Mouse (Mus musculus) hindbrain, embryonic 16.5 days (tissue): Measurements from ENCODE around the gene B130006D01Rik. TPM values are rescaled to one million over a fixed set of nuclear protein-coding genes. Genes with fewer than 3 reads are reported as not detected.
A peak's percentile ranks its signal among the peaks of the same experiment; 100 is the strongest.

Source experiments
- ATAC-seq: fragments of 200-750 bp; cut with Nextera tagmentation; 2 replicates; pipeline ENCODE4 v1.8.0; 2017; ENCODE audit warnings: moderate TSS enrichment, moderate library complexity
- H3K27ac ChIP-seq: fragments of 300-500 bp; sonication (generic); 2 replicates; pipeline ENCODE4 v1.5.1; 2014; ENCODE audit warnings: low read depth, mild to moderate bottlenecking, control low read depth, low read length, moderate library complexity
- H3K27me3 ChIP-seq: fragments of 300-500 bp; sonication (generic); replicated peaks from 2 replicates; pipeline ENCODE4 v1.6.1; 2014; ENCODE audit warnings: low read length; ENCODE audit not compliant: control insufficient read depth, insufficient read depth
- H3K36me3 ChIP-seq: fragments of 300-500 bp; sonication (generic); 2 replicates; pipeline ENCODE4 v1.6.1; 2014; ENCODE audit warnings: mild to moderate bottlenecking, low read length, moderate library complexity, mixed read lengths; ENCODE audit not compliant: control insufficient read depth, insufficient read depth
- H3K4me1 ChIP-seq: fragments of 300-500 bp; sonication (generic); 2 replicates; pipeline ENCODE4 v1.6.1; 2014; ENCODE audit warnings: low read depth, low read length; ENCODE audit not compliant: control insufficient read depth, insufficient read depth
- H3K4me2 ChIP-seq: fragments of 300-500 bp; sonication (generic); 2 replicates; pipeline ENCODE4 v1.6.1; 2014; ENCODE audit warnings: mild to moderate bottlenecking, low read length, control low read depth, moderate library complexity
- H3K4me3 ChIP-seq: fragments of 300-500 bp; sonication (generic); 2 replicates; pipeline ENCODE4 v1.5.1; 2014; ENCODE audit warnings: mild to moderate bottlenecking, low read length, control low read depth, moderate library complexity
- H3K9ac ChIP-seq: fragments of 300-500 bp; sonication (generic); 2 replicates; pipeline ENCODE4 v1.6.1; 2014; ENCODE audit warnings: low read depth, mild to moderate bottlenecking, control low read depth, low read length, moderate library complexity
- H3K9me3 ChIP-seq: fragments of 300-500 bp; sonication (generic); 2 replicates; pipeline ENCODE4 v1.6.1; 2014; ENCODE audit warnings: mild to moderate bottlenecking, low read length, moderate library complexity; ENCODE audit not compliant: control insufficient read depth
- WGBS: fragments of 180-500 bp; shearing (Covaris S2); extraction: QIAGEN DNeasy Blood & Tissue Kit; methylation state at CpG from one replicate; pipeline ENCODE4 v1.1.7; 2014; 5-methylcytosine and 5-hydroxymethylcytosine counted together
- polyA plus RNA-seq: library from polyadenylated mRNA; unstranded; fragments of >200 nt; fragmentation: Nextera tagmentation; extraction: Ambion mirVana; gene quantifications from 2 replicates; pipeline ENCODE4 v1.2.1, GENCODE M21; 2015

Gene B130006D01Rik
- polyA plus RNA-seq, result 0.95 and 1.2 TPM in 2 replicates

DNA sequence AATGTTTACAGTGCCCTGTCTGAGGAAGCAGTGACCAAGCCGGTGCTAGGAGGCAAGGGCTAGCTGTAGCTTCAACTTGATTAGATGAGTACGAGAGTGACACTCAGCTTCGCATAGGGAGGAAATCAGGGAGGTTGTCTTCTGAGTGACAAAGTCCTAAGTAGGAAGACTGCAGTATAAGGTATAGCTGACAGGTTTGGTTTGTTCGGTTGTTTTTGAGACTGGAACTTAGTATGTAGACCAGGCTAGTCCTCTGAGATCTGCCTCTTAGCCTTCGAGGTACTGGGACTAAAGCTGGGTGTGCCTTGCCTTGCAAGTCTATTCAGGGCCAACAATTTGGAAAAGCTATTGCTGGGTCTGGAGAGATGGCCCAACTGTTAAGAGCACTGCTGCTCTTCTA is at the start of gene B130006D01Rik:
Gene B130006D01Rik, plus strand, starts transcription at position 301 of the 400 bp plus-strand sequence.
- Histone ChIP-seq H3K4me2 (no peak within 1 kb of the TSS), H3K4me3 (no peak within 1 kb of the TSS), H3K27ac (no peak within 1 kb of the TSS), H3K9ac (no peak within 1 kb of the TSS), H3K4me1 (no peaks in the 10 kb centered on the region), H3K27me3 (no peaks in the 10 kb centered on the region), H3K36me3 (no peaks in the 10 kb centered on the region), H3K9me3 (no peaks in the 10 kb centered on the region)
- WGBS, result 96% methylated on average over 5 of the region's 5 CpGs
- ATAC-seq, result no peak

DNA sequence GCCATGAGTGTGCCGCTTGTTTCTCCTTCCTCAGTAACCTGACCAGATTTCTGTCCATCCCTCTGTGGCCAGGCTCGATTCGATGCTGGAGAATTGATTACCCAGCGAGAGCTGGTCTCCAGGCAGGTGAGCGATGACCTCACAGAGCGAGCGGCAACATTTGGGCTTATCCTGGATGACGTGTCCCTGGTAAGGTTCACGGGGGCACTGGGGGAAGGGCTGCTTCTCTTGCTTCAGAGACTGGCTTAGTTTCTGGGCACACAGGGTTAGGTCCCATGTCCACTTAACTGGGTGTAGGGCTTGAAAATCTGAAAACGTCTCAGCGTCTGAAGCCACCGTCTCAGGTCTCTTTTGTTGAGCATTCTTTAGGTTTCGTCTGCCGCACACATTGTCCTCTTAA is 47.9 kb upstream of the B130006D01Rik start:
- 91% methylated on average over 14 of the region's 14 CpGs for WGBS
- Histone ChIP-seq H3K4me1 (peaks cover 3% of the 10 kb centered on the region; the same call in 1 of the 2 replicates), H3K9ac (no peak overlapping the region), H3K27me3 (no peaks in the 10 kb centered on the region), H3K36me3 (peaks cover 41% of the 10 kb centered on the region), H3K4me2 (no peak overlapping the region), H3K27ac (no peak overlapping the region), H3K4me3 (no peak overlapping the region), H3K9me3 (no peaks in the 10 kb centered on the region)
- no peak for ATAC-seq

DNA sequence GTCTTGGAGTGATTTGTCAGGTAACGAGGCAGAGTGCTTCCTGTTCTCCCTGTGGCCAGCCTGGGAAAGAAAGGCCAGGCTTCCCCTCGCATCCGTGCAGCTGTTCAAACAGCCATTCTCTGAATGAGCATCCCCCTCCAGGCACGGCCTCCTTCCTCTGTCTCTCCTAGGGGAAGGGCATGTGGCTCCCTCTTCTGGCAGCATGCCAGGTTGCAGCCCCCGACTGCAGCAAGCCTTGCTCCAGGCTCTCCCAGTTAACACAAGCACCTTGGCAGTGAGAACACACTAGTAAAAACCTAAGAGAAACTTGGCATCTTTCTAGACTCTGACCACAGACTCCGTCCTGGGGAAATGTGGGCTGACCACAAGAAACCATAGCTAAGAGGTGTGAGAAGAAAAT is 47.1 kb upstream of the B130006D01Rik start:
- WGBS, result 16% methylated on average over 6 of the region's 6 CpGs
- H3K27me3 ChIP-seq, result no peaks in the 10 kb centered on the region
- peaks cover 3% of the 10 kb centered on the region; the same call in 1 of the 2 replicates for H3K4me1 ChIP-seq
- H3K36me3 ChIP-seq, result peaks cover 44% of the 10 kb centered on the region
- no peak overlapping the region for H3K9ac ChIP-seq
- ATAC-seq, result peak; percentile 72; the same call in 1 of the 2 replicates
- no peaks in the 10 kb centered on the region for H3K9me3 ChIP-seq
- no peak overlapping the region for H3K4me3 ChIP-seq
- peak overlapping the region; percentile 23; the same call in 1 of the 2 replicates for H3K27ac ChIP-seq
- no peak overlapping the region for H3K4me2 ChIP-seq

DNA sequence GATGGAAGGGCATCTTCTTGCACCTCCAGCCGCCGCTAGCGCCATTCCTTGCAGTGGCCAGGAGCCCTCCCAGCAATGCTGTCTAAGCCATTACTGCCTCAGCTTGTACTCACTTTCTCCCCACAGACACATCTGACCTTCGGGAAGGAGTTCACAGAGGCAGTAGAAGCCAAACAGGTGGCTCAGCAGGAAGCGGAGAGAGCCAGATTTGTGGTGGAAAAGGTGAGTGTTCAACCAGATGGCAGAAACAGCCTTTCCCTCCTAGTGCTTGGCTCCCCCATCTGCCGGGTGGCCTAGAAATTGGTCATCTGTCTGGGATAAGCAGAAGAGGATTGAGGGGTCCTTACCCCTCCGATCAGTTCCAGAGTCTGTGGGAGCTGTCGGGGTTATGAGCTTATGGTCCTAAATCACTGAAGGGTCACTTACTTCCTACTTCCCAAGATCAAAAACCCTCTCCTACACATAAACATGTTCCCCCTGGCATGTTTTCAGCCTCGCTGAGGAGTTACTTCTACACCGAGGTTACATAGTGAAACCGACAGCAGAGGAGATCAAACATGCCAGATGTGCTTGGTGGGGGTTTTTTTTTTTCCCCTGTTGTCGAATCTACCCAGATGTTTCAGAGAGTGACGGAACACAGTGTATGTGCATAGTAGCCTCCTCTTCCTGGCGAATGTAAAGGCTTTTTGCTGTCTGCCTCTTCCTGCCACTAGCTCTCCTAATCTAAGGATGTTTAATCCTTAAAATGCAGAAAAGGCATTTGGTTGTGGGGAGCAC is 45.3 kb upstream of the B130006D01Rik start:
- H3K27me3 ChIP-seq, result no peaks in the 10 kb centered on the region
- no peak for ATAC-seq
- no peaks in the 10 kb centered on the region for H3K9me3 ChIP-seq
- peaks cover 3% of the 10 kb centered on the region; the same call in 1 of the 2 replicates for H3K4me1 ChIP-seq
- 88% methylated on average over 14 of the region's 14 CpGs for WGBS
- no peak overlapping the region for H3K4me3 ChIP-seq
- H3K36me3 ChIP-seq, result peaks cover 37% of the 10 kb centered on the region
- no peak overlapping the region for H3K9ac ChIP-seq
- H3K4me2 ChIP-seq, result no peak overlapping the region
- H3K27ac ChIP-seq, result no peak overlapping the region

- no peaks in the 10 kb centered on the region for H3K9me3 ChIP-seq
- H3K4me2 ChIP-seq, result no peak overlapping the region
- no peak overlapping the region for H3K27ac ChIP-seq
- no peak overlapping the region for H3K4me3 ChIP-seq
- H3K27me3 ChIP-seq, result no peaks in the 10 kb centered on the region
- 78% methylated on average over 9 of the region's 9 CpGs for WGBS
- no peaks in the 10 kb centered on the region for H3K4me1 ChIP-seq
- no peak overlapping the region for H3K9ac ChIP-seq
- H3K36me3 ChIP-seq, result peaks cover 28% of the 10 kb centered on the region
- no peak for ATAC-seq
Observed at GRCm38 (mm10) chr11:95681995-95682601, 41.3 kb upstream of the B130006D01Rik start.

GRCm38 (mm10) chr11:95682946-95683345 is 40.4 kb upstream of the B130006D01Rik start:
- no peak overlapping the region for H3K4me2 ChIP-seq
- no peaks in the 10 kb centered on the region for H3K9me3 ChIP-seq
- ATAC-seq, result no peak
- peaks cover 22% of the 10 kb centered on the region for H3K36me3 ChIP-seq
- 92% methylated on average over 3 of the region's 3 CpGs for WGBS
- H3K9ac ChIP-seq, result no peak overlapping the region
- H3K27ac ChIP-seq, result no peak overlapping the region
- no peak overlapping the region for H3K4me3 ChIP-seq
- no peaks in the 10 kb centered on the region for H3K4me1 ChIP-seq
- H3K27me3 ChIP-seq, result no peaks in the 10 kb centered on the region

DNA sequence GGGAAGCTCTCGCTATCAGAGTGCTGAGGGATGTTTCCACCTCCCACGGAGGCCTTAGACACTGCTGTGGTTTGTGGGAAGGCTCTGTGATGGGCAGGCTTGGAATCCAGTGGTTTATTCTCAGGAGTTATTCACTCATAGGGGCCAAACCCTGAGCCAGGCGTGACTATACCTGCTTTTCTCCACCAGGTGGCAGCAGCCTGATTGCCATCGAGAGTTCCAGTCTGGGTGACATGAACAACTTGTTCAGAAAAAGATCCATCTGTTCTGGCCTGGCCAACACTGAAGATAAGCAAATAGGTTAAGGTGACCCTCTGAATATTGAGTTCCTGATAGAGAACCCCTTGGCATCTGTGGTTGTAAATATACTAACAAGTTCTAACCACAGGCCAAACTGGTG is 37.4 kb upstream of the B130006D01Rik start:
- no peak overlapping the region for H3K9ac ChIP-seq
- H3K4me3 ChIP-seq, result no peak overlapping the region
- no peaks in the 10 kb centered on the region for H3K4me1 ChIP-seq
- no peaks in the 10 kb centered on the region for H3K27me3 ChIP-seq
- H3K9me3 ChIP-seq, result no peaks in the 10 kb centered on the region
- H3K27ac ChIP-seq, result no peak overlapping the region
- no peak overlapping the region for H3K4me2 ChIP-seq
- ATAC-seq, result no peak
- WGBS, result 4% methylated on average over 4 of the region's 4 CpGs
- peaks cover 5% of the 10 kb centered on the region; the same call in 1 of the 2 replicates for H3K36me3 ChIP-seq

DNA sequence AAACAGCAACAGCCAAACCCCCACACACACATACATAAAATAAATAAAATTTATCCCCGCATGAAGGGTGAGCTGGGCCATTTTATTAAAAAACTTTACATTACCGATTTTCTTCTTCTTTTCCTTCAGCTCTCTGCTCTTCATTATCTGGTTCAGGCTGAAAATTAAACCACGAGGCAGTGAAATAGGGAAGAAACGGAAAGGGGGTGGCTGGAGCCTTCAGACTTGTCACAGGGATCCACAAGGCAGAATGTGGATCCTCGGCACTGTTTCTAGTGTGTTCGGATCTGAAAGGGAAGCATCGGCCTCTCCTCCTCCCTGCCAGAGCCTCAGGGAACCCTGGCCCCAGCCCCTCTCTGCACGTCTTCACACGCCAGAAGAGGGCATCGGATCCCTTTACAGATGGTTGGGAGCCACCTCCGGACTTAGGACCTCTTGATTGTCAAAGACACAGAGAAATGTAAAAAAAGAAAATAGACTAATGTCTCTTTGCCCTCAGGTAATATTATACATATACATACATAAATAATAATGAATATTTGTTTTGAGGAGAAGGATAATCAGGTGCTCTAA is 36.2 kb upstream of the B130006D01Rik start:
- Histone ChIP-seq H3K4me2 (no peak overlapping the region), H3K4me3 (no peak overlapping the region), H3K36me3 (no peaks in the 10 kb centered on the region), H3K4me1 (no peaks in the 10 kb centered on the region), H3K27ac (no peak overlapping the region), H3K9ac (no peak overlapping the region; the same call in 1 of the 2 replicates), H3K9me3 (no peaks in the 10 kb centered on the region), H3K27me3 (no peaks in the 10 kb centered on the region)
- 44% methylated on average over 11 of the region's 11 CpGs for WGBS
- no peak for ATAC-seq

DNA sequence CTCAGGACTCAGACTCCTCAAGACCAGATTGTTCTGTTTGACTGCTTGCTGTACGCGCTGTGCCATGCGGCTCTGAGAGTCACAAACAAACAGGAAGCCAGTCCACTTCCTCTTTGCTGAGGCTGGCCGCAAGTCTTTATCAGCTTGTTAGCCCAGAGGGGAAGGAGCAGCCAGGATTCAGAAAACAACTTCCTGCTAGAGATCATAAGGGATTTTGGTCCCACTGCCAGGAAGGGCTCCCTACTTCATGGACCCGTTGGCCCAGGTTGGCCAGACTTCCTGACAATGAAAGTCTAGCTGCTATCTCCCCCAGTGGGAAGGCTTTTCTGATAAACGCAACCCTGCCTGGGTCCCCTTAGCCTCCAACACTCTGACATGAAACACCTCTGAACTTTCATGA is 34.9 kb upstream of the B130006D01Rik start:
- ATAC-seq, result no peak
- Histone ChIP-seq H3K9ac (no peak overlapping the region), H3K4me2 (no peak overlapping the region), H3K27ac (no peak overlapping the region), H3K4me3 (no peak overlapping the region), H3K9me3 (no peaks in the 10 kb centered on the region), H3K27me3 (no peaks in the 10 kb centered on the region), H3K4me1 (no peaks in the 10 kb centered on the region), H3K36me3 (no peaks in the 10 kb centered on the region)
- WGBS, result 86% methylated on average over 6 of the region's 6 CpGs
